Mouse (Mus musculus): ENCODE measurements around the gene Mycbp.

DNA sequence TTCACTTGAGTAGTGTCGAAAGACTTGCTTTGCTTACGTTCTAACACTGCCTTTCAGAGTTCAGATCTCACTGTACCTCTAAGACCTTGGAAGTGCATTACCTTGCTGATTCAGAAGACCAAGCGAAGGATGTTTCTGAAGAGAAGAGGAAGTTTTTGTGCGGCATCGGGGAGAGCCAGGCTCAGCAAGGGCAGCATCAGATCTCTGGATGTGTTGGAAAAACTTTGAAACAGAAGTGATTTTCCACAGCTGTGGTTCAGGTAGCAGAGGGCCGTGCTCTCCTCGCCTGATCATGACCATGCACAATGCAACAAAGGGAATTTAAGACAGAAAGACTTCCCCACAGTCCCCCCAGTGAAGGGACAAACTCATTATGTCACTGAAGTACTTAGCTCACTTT lies 31.4 kb downstream of the Mycbp start:
- TF ChIP-seq CTCF (conservative IDR thresholded peaks at IDR 0.05; ENCODE audit: low read length), result no peak
- TF ChIP-seq POU5F1 (IDR thresholded peaks at IDR 0.05; ENCODE audit: borderline replicate concordance, low read length), result no peak

Data from E14TG2a.4 (cell line).